Mouse (Mus musculus): ENCODE data around the gene Ryr2. TPM values are rescaled to one million over a fixed set of nuclear protein-coding genes. Genes with fewer than 3 reads are reported as not detected.

Gene Ryr2
- polyA plus RNA-seq, 1 experiment = 0.41 TPM

GRCm38 (mm10) chr13:12105830-12106628 lies 716 bp downstream of the Ryr2 start:
- H3K4me1 ChIP-seq (ENCODE audit: control insufficient read depth, insufficient read depth, low read length) = peaks cover 9% of the 10 kb centered on the region
- H3K4me3 ChIP-seq (ENCODE audit: control insufficient read depth, low read depth, low read length) = peak overlapping the region; percentile 32
- no peaks in the 10 kb centered on the region for H3K36me3 ChIP-seq (ENCODE audit: control insufficient read depth, insufficient read depth, low read length)
- no peaks in the 10 kb centered on the region for H3K27me3 ChIP-seq (ENCODE audit: control insufficient read depth, insufficient read depth, low read length)
- no peak overlapping the region for H3K27ac ChIP-seq (ENCODE audit: control insufficient read depth, insufficient read depth, low read depth, low read length)
- no peak for TF ChIP-seq POLR2A (IDR thresholded peaks at IDR 0.05; ENCODE audit: control insufficient read depth, low read depth, low read length)
- TF ChIP-seq CTCF (IDR thresholded peaks at IDR 0.05; ENCODE audit: control insufficient read depth, insufficient read depth, insufficient replicate concordance, low read depth, low read length) = no peak

DNA sequence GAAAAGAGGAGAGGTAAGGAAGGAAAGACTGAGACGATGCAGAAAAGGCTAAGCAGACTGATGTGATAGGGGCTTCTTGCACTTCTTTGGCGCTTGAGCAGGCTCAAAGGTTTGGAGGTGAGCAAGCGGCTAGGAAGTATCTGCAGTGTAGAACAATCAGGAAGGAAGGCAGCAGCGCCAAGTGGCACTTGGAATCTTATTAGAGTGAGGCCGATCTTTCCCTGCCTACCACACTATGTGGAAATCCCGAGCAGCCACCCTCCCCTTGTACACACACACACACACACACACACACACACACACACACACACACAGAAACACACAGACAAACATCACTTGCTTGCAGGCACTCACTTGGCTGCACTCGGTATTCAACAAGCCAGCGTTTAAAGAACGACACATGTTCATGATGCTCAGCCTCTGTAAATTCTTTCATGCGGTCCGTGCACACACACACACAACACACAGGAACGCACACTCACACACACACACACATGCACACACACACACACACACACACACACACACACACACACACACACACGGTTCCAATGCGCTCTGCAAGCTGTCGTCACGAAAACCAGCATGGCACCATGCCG lies 1.4 kb downstream of the Ryr2 start:
- Histone ChIP-seq H3K4me1 (ENCODE audit: control insufficient read depth, insufficient read depth, low read length) (peaks cover 9% of the 10 kb centered on the region), H3K4me3 (ENCODE audit: control insufficient read depth, low read depth, low read length) (no peak overlapping the region), H3K27me3 (ENCODE audit: control insufficient read depth, insufficient read depth, low read length) (no peaks in the 10 kb centered on the region), H3K27ac (ENCODE audit: control insufficient read depth, insufficient read depth, low read depth, low read length) (no peak overlapping the region), H3K36me3 (ENCODE audit: control insufficient read depth, insufficient read depth, low read length) (no peaks in the 10 kb centered on the region)
- TF ChIP-seq CTCF (IDR thresholded peaks at IDR 0.05; ENCODE audit: control insufficient read depth, insufficient read depth, insufficient replicate concordance, low read depth, low read length) (no peak), POLR2A (IDR thresholded peaks at IDR 0.05; ENCODE audit: control insufficient read depth, low read depth, low read length) (no peak)

DNA sequence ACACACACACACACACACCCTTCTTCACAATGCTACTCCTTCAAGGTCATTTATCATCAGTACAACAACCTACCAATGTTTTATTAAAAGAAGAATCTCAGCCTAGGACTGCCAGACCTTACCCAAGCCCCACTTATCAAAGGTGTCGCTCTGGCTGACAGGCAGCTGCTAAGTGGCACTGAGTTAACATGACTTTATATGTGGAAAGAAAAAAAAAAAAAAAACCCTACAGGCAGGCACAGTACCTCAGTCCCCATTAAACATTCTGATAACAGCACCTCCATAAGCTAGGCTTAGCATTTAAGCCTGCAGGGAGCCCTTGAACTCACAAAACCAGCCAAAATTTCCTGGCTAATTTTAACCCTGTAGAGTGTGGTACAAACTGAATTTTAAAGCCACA lies 2.4 kb downstream of the Ryr2 start:
- Histone ChIP-seq H3K4me1 (ENCODE audit: control insufficient read depth, insufficient read depth, low read length) (peaks cover 9% of the 10 kb centered on the region), H3K27me3 (ENCODE audit: control insufficient read depth, insufficient read depth, low read length) (no peaks in the 10 kb centered on the region), H3K36me3 (ENCODE audit: control insufficient read depth, insufficient read depth, low read length) (no peaks in the 10 kb centered on the region), H3K4me3 (ENCODE audit: control insufficient read depth, low read depth, low read length) (no peak overlapping the region), H3K27ac (ENCODE audit: control insufficient read depth, insufficient read depth, low read depth, low read length) (no peak overlapping the region)
- TF ChIP-seq POLR2A (IDR thresholded peaks at IDR 0.05; ENCODE audit: control insufficient read depth, low read depth, low read length) = no peak
- TF ChIP-seq CTCF (IDR thresholded peaks at IDR 0.05; ENCODE audit: control insufficient read depth, insufficient read depth, insufficient replicate concordance, low read depth, low read length) = no peak

DNA sequence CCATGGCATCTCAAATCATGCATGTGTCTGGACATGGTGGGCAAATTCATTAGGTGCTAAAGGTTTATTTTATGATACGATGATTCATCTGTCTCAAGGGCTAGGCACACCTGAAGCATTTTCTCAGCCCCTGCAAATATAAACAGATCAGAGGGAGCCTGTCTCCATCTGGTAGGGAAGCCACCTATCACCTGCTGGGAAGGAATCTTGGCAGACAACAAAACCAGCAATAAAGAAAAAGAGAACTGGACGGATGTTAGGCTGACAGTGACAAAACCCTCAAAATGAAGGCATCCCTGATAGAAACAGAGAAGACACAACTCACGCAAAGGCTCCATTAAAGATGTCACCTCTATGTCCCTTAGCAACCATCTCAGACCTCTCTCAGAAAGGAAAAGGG lies 3.7 kb downstream of the Ryr2 start:
- Histone ChIP-seq H3K36me3 (ENCODE audit: control insufficient read depth, insufficient read depth, low read length) (no peaks in the 10 kb centered on the region), H3K4me3 (ENCODE audit: control insufficient read depth, low read depth, low read length) (no peak overlapping the region), H3K4me1 (ENCODE audit: control insufficient read depth, insufficient read depth, low read length) (peaks cover 9% of the 10 kb centered on the region), H3K27me3 (ENCODE audit: control insufficient read depth, insufficient read depth, low read length) (no peaks in the 10 kb centered on the region), H3K27ac (ENCODE audit: control insufficient read depth, insufficient read depth, low read depth, low read length) (no peak overlapping the region)
- no peak for TF ChIP-seq CTCF (IDR thresholded peaks at IDR 0.05; ENCODE audit: control insufficient read depth, insufficient read depth, insufficient replicate concordance, low read depth, low read length)
- TF ChIP-seq POLR2A (IDR thresholded peaks at IDR 0.05; ENCODE audit: control insufficient read depth, low read depth, low read length) = no peak

DNA sequence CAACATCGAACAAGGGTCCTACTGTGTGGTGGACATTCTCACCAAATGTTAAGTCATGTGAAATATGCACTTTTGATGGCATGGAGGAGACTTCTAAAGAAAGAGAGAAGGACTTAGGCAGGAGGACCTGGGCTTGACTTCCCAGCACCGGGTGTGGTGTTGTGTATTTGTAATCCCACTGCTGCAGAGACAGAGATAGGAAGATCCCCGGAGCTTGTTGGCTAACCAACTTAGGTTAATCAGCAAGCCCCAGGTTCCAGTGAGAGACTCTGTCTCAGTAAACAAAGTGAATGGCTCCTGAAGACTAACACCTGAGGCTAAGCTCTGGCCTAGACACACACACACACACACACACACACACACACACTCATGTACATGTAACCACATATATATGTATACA lies 7.3 kb downstream of the Ryr2 start:
- Histone ChIP-seq H3K27ac (ENCODE audit: control insufficient read depth, insufficient read depth, low read depth, low read length) (no peak overlapping the region), H3K4me1 (ENCODE audit: control insufficient read depth, insufficient read depth, low read length) (no peaks in the 10 kb centered on the region), H3K4me3 (ENCODE audit: control insufficient read depth, low read depth, low read length) (no peak overlapping the region), H3K27me3 (ENCODE audit: control insufficient read depth, insufficient read depth, low read length) (no peaks in the 10 kb centered on the region), H3K36me3 (ENCODE audit: control insufficient read depth, insufficient read depth, low read length) (no peaks in the 10 kb centered on the region)
- TF ChIP-seq POLR2A (IDR thresholded peaks at IDR 0.05; ENCODE audit: control insufficient read depth, low read depth, low read length) (no peak), CTCF (IDR thresholded peaks at IDR 0.05; ENCODE audit: control insufficient read depth, insufficient read depth, insufficient replicate concordance, low read depth, low read length) (no peak)

DNA sequence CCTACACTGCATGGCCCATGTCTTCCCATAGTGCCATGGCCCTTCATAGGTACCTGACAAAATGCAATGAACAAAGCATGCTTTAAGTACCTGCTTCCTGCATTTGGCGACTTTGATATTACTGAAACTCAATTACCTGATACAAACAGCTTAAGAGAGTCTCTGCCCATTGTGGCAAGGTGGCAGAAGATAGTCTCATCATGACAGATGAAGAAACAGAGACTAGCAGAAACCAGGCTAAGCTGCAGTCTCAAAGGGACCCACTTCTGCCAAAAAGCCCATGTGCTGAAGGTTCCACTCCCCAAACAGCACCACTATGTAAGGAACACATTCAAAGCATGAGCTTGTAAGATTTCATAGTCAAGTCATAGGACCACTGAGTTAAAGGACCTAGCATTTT lies 7.8 kb downstream of the Ryr2 start:
- Histone ChIP-seq H3K27ac (ENCODE audit: control insufficient read depth, insufficient read depth, low read depth, low read length) (no peak overlapping the region), H3K4me3 (ENCODE audit: control insufficient read depth, low read depth, low read length) (no peak overlapping the region), H3K27me3 (ENCODE audit: control insufficient read depth, insufficient read depth, low read length) (no peaks in the 10 kb centered on the region), H3K4me1 (ENCODE audit: control insufficient read depth, insufficient read depth, low read length) (no peaks in the 10 kb centered on the region), H3K36me3 (ENCODE audit: control insufficient read depth, insufficient read depth, low read length) (no peaks in the 10 kb centered on the region)
- TF ChIP-seq POLR2A (IDR thresholded peaks at IDR 0.05; ENCODE audit: control insufficient read depth, low read depth, low read length) (no peak), CTCF (IDR thresholded peaks at IDR 0.05; ENCODE audit: control insufficient read depth, insufficient read depth, insufficient replicate concordance, low read depth, low read length) (no peak)

DNA sequence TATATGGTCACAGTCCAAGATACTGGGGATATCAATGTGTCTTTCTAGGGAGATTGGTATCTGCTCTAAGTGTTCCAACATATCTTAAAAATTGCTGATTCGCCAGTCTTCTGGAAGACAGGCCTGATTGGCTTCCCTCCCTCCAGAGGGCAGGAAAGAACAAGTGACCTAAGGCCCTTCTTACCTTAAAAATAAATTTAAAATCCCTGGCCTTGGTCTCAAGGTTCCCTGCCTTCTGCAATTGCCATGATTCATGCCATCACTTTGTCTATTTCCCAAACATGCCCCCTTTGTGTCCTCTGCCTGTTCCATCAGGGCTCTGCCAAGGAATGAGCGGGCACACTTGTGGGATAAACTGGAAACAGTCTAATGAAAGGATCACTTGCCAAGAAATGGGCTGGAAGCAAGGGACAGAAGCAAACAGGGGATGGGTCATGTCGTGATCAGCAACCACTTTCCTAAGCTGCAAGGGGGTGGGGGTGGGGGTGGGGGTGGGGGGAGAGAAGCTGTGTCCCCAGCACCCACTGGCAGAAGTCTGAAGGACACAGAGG lies 10.3 kb downstream of the Ryr2 start:
- no peak overlapping the region for H3K27ac ChIP-seq (ENCODE audit: control insufficient read depth, insufficient read depth, low read depth, low read length)
- no peak overlapping the region for H3K4me3 ChIP-seq (ENCODE audit: control insufficient read depth, low read depth, low read length)
- H3K27me3 ChIP-seq (ENCODE audit: control insufficient read depth, insufficient read depth, low read length) = no peaks in the 10 kb centered on the region
- TF ChIP-seq CTCF (IDR thresholded peaks at IDR 0.05; ENCODE audit: control insufficient read depth, insufficient read depth, insufficient replicate concordance, low read depth, low read length) = no peak
- no peak for TF ChIP-seq POLR2A (IDR thresholded peaks at IDR 0.05; ENCODE audit: control insufficient read depth, low read depth, low read length)
- H3K4me1 ChIP-seq (ENCODE audit: control insufficient read depth, insufficient read depth, low read length) = no peaks in the 10 kb centered on the region
- no peaks in the 10 kb centered on the region for H3K36me3 ChIP-seq (ENCODE audit: control insufficient read depth, insufficient read depth, low read length)
